Mouse (Mus musculus) ES-Bruce4 (cell line): Measurements from ENCODE around the gene Eif4e1b.

Experiments used
- CTCF ChIP-seq: IDR thresholded peaks from one replicate; pipeline ENCODE4 v1.8.1; 2011; ENCODE audit warnings: low read depth, low read length
- POLR2A ChIP-seq: IDR thresholded peaks from one replicate; pipeline ENCODE4 v1.8.1; 2011; ENCODE audit warnings: low read length; ENCODE audit not compliant: insufficient read depth

GRCm38 (mm10) chr13:54748721-54749060, 35.1 kb upstream of the Eif4e1b start:
- TF ChIP-seq POLR2A (no peak), CTCF (no peak)
